Mouse (Mus musculus) lung, postnatal 25 days (tissue): Measurements from ENCODE around the gene Scamp1.

Source experiments
- DNase-seq: peaks from one replicate; pipeline ENCODE4 v3.0.0; 2022; ENCODE audit warnings: low spot score

The Scamp1 gene

GRCm38 (mm10) chr13:94224717-94225705 lies 60.6 kb downstream of the Scamp1 start:
- DNase-seq, result no peak

- no peak for DNase-seq
These were observed 62.0 kb downstream of the Scamp1 start for GRCm38 (mm10) chr13:94223609-94224008.

DNA sequence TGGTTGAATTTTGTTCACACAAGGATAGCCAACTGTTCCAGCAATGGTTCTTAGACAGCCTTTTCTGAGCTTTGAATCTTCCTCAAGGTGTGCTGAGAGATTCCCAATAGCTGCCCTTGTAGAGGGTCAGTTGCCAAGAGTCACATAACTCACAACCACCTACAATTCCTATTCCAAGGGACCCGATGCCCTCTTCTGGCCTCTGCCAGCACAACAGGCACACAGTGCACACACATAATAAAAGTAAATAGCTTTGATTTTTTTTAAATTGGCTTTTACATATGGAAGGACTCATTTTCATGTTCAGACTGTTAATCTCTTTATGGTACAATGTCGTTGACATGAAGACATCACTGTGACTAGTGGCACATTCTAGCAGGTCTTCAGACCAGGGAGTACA lies 72.9 kb downstream of the Scamp1 start:
- DNase-seq, result no peak

GRCm38 (mm10) chr13:94212179-94212578 lies 73.5 kb downstream of the Scamp1 start:
- DNase-seq, result no peak

GRCm38 (mm10) chr13:94211236-94212119 lies 74.2 kb downstream of the Scamp1 start:
- no peak for DNase-seq

DNA sequence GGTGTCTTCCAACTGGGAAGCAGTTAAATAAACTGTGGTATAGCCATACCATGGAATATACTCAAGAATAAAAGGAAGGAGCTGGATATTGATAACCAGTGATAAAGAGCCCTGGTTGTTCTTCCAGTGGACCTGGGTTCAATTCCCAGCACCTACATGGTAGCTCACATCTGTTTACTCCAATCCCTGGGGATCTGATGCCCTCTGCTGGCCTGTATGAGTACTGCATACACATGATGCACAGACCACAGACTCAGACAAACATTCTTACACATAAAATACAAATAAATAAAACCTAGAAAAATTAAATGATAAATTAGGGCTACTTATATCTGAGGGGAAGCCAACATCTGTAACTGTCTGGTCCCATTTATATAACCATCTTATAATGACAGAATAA lies 76.8 kb downstream of the Scamp1 start:
- no peak for DNase-seq

DNA sequence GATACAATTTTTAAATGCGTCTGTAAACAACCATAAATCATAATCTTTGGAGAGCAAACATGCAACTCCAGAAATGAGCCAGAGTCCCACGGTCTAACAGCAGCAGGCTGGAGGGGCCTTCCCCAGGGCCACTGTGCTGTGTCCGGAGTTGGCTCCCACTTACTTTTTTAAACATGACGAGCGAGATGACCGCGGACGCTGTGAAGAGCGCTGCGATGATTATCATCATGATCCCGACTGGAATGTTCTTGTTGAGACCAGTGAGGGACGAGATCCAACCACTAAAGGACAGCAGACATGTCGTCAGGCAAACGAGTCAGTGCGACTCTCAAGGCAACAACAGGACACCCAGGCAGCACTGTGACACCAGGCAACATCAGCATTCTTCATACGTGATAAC lies 77.7 kb downstream of the Scamp1 start:
- no peak for DNase-seq

DNA sequence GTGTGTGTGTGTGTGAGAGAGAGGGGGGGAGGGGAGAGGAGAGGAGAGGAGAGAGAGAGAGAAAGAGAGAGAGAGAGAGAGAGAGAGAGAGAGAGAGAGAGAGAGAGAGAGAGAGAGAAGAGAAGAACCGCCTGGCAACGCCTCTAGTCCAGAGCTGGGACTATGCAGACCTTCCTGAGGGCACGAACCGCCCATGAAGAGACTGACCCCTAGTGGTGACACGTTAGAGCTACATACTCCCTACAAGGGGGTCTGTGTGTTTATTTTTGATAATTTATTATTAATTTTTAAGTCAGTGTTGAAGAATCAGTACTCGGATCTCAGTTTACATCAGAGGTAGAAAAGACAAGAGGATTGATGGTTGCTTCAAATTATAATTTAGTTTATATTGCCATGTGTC lies 80.4 kb downstream of the Scamp1 start:
- DNase-seq, result peak; percentile 56

GRCm38 (mm10) chr13:94199829-94200228 lies 85.8 kb downstream of the Scamp1 start:
- no peak for DNase-seq

GRCm38 (mm10) chr13:94198616-94199015 lies 87.0 kb downstream of the Scamp1 start:
- DNase-seq, result no peak

GRCm38 (mm10) chr13:94193227-94193626 lies 92.4 kb downstream of the Scamp1 start:
- no peak for DNase-seq

- DNase-seq, result no peak
These were observed 95.3 kb downstream of the Scamp1 start for GRCm38 (mm10) chr13:94190386-94190785.

GRCm38 (mm10) chr13:94188200-94189086 lies 97.2 kb downstream of the Scamp1 start:
- DNase-seq, result no peak

DNA sequence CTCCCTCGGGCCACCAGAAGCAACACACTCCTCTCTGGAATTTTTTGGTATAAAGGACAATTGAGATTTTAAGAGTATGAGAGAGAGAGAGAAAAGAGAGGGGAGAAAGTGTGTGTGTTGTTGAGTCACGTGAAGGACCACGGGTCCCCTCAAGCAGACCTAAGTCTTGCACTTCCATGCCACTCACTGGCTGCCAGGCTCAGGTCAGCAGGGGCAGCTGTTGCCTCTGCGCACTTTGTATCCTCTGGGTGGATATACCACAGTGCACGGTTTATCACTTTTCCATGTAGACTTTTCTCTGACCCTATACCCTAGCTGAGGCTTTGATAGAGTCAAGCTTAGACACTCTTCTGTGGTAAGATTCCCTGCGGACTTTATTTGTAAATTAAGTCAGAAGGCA lies 100.0 kb downstream of the Scamp1 start:
- no peak for DNase-seq

- DNase-seq, result no peak
These were observed 100.8 kb downstream of the Scamp1 start for GRCm38 (mm10) chr13:94184726-94185456.

- peak; percentile 15 for DNase-seq
These were observed 102.2 kb downstream of the Scamp1 start for GRCm38 (mm10) chr13:94183372-94184021.

- no peak for DNase-seq
These were observed 103.6 kb downstream of the Scamp1 start for GRCm38 (mm10) chr13:94182026-94182425.

DNA sequence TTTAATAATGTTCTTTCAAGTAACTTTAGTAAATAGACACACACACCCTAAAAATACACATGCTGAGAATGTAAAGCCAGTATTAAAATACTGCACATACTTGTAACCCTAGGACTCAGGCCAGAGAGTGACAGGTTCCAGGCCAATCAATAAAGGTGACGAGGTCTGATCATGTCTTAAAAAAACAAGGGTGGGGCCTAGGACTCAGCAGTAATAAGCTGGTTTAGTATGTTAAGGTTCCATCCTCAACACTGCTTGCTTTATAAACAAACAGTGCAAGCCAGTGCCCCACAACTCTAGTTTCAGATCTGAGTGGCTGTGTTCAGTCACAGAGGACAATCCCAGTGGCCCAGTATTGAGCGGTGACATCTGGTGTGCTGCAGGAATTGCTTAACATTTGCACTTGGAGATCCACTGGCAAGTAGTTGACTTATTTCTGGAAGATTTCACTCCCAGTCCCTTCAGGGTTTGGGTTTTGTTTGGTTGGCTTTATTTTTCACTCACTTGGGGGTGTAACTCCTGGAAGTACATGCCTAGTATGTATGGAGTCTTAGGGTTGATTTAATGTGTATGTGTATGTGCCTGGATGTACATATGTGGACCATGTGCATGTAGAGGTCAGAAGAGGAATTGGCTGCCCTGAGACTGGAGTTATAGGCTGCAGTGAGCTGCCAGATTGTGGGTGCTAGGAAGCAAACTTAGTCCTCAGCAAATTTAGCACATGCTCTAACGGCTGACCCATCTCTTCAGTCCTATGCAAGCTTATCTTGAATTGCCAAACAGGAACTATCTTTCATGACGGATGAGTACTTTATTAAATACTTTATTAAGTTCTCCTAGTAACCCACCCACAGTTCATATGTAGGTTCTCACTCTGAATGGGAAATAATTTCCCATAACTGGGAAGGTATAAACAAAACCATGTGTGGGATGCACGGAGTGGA lies 104.9 kb downstream of the Scamp1 start:
- peak; percentile 32 for DNase-seq

DNA sequence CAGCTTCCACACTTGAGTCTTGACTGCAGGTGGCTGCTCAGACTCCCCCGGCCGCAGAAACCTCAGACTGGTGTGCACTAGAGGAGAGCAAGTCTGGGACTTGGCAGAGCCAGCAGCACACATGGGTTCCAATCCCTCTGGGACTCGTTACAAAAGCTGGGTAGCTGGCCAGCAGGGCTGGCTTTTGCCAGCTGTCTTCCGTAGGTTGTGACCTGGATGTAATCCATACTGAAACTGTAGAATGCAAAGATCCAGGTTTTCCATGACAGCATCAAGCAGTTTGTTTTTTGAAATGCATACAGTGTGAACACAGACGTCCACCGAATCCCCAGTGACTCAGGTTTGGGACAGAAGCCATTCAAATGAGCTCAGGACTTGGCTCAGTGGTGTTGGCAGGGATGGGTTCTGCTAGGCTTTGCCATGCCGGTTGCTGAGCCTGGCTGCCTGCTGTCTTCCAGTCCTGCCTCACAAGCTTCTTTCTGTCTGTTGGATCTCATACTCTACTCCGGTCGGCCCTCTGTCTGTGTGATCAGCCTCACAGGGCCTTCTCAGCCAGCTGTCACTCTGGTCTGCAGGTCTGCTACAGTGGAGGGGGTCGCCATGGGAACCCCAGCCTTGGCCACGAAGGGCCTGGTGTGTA lies 107.1 kb downstream of the Scamp1 start:
- DNase-seq, result no peak
